Mouse (Mus musculus) C2C12 (cell line): ENCODE data around the gene Nol11. TPM values are rescaled to one million over a fixed set of nuclear protein-coding genes. Genes with fewer than 3 reads are reported as not detected.
"Not testable (repeated sequence)": the region's sequence is repeated elsewhere in the genome, so short reads cannot be mapped to it uniquely, and the experiment has no call there.

ENCODE experiments used
- H3K27me3 ChIP-seq: one replicate; pipeline ENCODE4 v1.6.1; 2011; ENCODE audit not compliant: control insufficient read depth, insufficient read depth, insufficient read length
- H3K36me3 ChIP-seq: one replicate; pipeline ENCODE4 v1.6.1; 2011; ENCODE audit not compliant: control insufficient read depth, insufficient read depth
- H3K4me3 ChIP-seq: one replicate; pipeline ENCODE4 v1.5.1; 2011; ENCODE audit warnings: mild to moderate bottlenecking, control low read depth; ENCODE audit not compliant: poor library complexity, insufficient read depth, severe bottlenecking
- H3K79me2 ChIP-seq: one replicate; pipeline ENCODE4 v1.6.1; 2011; ENCODE audit not compliant: control insufficient read depth, insufficient read depth
- H3K79me3 ChIP-seq: one replicate; pipeline ENCODE4 v1.6.1; 2011; ENCODE audit warnings: low read depth, control low read depth
- H3ac ChIP-seq: one replicate; pipeline ENCODE3; 2011; ENCODE audit warnings: low read depth; ENCODE audit not compliant: control insufficient read depth, insufficient read length
- CEBPB ChIP-seq: IDR thresholded peaks from one replicate; pipeline ENCODE4 v1.6.1; 2011; ENCODE audit warnings: low read depth, mild to moderate bottlenecking, control low read depth, moderate library complexity
- CTCF ChIP-seq: IDR thresholded peaks from one replicate; pipeline ENCODE4 v1.5.1; 2011; ENCODE audit not compliant: control insufficient read depth, insufficient read depth, insufficient read length
- FOSL1 ChIP-seq: IDR thresholded peaks from one replicate; pipeline ENCODE4 v1.8.0; 2011; ENCODE audit warnings: mild to moderate bottlenecking, low read length; ENCODE audit not compliant: poor library complexity, insufficient read depth, severe bottlenecking
- MAX ChIP-seq: IDR thresholded peaks from one replicate; pipeline ENCODE4 v1.6.1; 2011; ENCODE audit warnings: mild to moderate bottlenecking, control low read depth
- MYOD1 ChIP-seq: IDR thresholded peaks from one replicate; pipeline ENCODE4 v1.6.1; 2011; ENCODE audit warnings: low read depth; ENCODE audit not compliant: control insufficient read depth, insufficient read length
- MYOG ChIP-seq: IDR thresholded peaks from one replicate; pipeline ENCODE4 v1.6.1; 2011; ENCODE audit not compliant: control insufficient read depth, insufficient read length; ENCODE audit errors: extremely low read depth
- USF1 ChIP-seq: IDR thresholded peaks from one replicate; pipeline ENCODE4 v1.6.1; 2011; ENCODE audit warnings: low read depth, mild to moderate bottlenecking, control low read depth, moderate library complexity
- polyA plus RNA-seq: library from polyadenylated mRNA; unstranded; fragments of >200 nt; fragmentation: generic; extraction: Trizol; gene quantifications from one replicate; pipeline ENCODE4 v1.2.1, GENCODE M21; 2012; ENCODE audit warnings: missing spikeins

Nol11 gene
- polyA plus RNA-seq, 1 experiment = 24.4 TPM

DNA sequence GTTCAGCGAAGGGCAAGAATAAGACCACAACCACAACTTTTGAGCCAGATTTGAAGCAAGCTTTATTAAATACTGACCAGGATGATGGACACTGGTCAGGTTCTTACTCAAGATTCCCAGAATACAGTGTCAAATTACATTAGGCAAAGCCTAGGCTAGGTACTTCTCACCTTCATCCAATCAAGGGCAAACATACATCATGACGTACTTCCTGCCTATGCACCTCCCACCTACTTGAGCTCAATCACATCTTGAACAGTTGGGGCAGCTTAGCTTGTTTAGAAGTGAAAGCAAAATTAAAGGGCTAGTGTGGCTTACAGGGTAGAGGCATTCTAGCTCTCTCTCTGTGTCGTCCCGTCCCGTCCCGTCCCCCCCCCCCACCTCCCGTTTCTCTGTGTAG lies 34.8 kb downstream of the Nol11 start:
- H3K79me2 ChIP-seq = no peaks in the 10 kb centered on the region
- no peaks in the 10 kb centered on the region for H3K27me3 ChIP-seq
- H3K4me3 ChIP-seq = no peak overlapping the region
- H3K79me3 ChIP-seq = no peaks in the 10 kb centered on the region
- H3ac ChIP-seq = no peak overlapping the region
- TF ChIP-seq FOSL1 (no peak), MYOD1 (no peak), MYOG (no peak)
- no peaks in the 10 kb centered on the region for H3K36me3 ChIP-seq

DNA sequence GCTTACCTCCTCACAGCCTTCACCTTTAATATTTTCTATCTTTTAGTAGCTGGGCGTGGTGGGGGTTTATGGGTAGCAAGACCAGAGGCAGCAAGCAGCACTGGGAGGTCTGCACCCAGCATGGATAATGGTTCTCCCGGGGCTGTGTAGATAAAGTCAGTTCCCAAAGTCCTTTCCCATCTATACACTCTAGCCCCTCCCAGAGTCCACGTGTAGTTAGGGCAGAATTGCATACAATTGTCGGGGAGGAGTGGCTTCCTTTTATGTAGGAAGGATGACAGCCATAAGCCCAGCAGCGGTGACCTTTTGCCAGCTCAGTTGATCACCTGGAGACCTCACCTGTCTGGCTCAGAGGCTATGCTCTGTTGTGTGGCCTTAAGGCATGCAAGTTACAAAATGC lies 35.5 kb downstream of the Nol11 start:
- TF ChIP-seq MAX (no peak), CTCF (no peak), USF1 (no peak), MYOG (no peak), CEBPB (no peak), MYOD1 (no peak), FOSL1 (no peak)
- H3K27me3 ChIP-seq = no peaks in the 10 kb centered on the region
- no peaks in the 10 kb centered on the region for H3K79me2 ChIP-seq
- H3K79me3 ChIP-seq = no peaks in the 10 kb centered on the region
- no peaks in the 10 kb centered on the region for H3K36me3 ChIP-seq
- H3K4me3 ChIP-seq = no peak overlapping the region
- no peak overlapping the region for H3ac ChIP-seq

DNA sequence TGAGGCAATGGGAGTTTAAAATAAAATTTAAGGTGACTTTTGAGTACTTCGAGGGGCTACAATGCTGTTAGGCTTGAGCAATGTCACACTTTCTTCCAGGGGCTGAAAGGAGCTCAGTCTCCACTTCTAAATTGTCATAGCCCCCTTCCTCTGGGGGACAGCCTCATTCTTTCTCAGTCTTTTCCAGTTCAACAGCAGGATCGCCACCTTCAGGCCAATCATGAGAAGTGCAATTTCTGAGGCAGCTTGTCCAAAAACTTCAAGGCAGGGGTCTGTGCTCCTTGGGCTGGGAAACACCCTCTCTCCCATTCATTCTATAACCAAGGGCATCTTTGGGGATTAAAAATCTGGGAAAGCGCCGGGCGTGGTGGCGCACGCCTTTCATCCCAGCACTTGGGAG lies 37.4 kb downstream of the Nol11 start:
- Histone ChIP-seq H3ac (no peak overlapping the region), H3K27me3 (no peaks in the 10 kb centered on the region), H3K36me3 (no peaks in the 10 kb centered on the region), H3K79me2 (no peaks in the 10 kb centered on the region), H3K4me3 (no peak overlapping the region), H3K79me3 (no peaks in the 10 kb centered on the region)
- TF ChIP-seq USF1 = no peak
- TF ChIP-seq CEBPB = no peak
- TF ChIP-seq MAX = no peak
- no peak for TF ChIP-seq CTCF
- TF ChIP-seq MYOD1 = no peak
- TF ChIP-seq FOSL1 = no peak
- no peak for TF ChIP-seq MYOG

DNA sequence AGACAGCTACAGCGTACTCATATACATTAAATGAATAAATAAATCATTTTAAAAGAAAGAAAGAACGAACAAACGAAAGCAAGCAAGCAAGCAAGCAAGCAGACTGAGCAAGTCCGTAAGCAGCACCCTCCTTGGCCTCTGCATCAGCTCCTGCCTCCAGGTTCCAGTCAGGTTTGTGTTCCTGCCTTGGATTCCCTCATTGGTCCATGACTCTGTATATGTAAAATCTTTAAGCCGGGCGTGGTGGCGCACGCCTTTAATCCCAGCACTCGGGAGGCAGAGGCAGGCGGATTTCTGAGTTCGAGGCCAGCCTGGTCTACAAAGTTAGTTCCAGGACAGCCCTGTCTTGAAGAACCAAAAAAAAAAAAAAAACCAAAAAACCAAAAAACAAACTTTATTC lies 45.2 kb downstream of the Nol11 start:
- not testable (repeated sequence) for H3K36me3 ChIP-seq, H3K79me3 ChIP-seq, H3K4me3 ChIP-seq, H3K27me3 ChIP-seq, H3ac ChIP-seq, H3K79me2 ChIP-seq

GRCm38 (mm10) chr11:107142382-107142781 lies 46.8 kb downstream of the Nol11 start:
- H3K27me3 ChIP-seq = no peaks in the 10 kb centered on the region
- TF ChIP-seq CTCF (no peak), CEBPB (no peak), USF1 (no peak), MYOD1 (no peak)

DNA sequence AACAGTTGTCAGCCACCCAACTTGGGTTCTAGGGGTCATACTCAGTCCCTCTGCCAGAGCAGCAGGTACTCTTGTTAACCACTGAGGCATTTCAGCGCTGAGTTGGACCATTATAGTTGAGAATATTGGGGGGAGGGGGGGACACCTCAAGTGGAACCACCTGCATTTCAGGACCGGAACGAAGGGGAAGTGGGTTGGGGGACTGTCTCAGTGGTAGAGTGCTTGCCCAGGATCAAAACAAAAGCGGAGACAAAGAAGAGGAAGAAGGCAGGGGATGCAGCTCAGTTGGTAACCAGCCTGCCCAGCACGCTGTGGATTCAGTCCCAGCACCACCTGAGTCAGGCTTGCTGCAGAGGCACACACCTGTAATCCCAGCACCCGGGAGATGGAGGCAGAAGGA lies 48.4 kb downstream of the Nol11 start:
- no peak overlapping the region for H3ac ChIP-seq
- no peaks in the 10 kb centered on the region for H3K79me3 ChIP-seq
- no peaks in the 10 kb centered on the region for H3K27me3 ChIP-seq
- no peak overlapping the region for H3K4me3 ChIP-seq
- TF ChIP-seq CTCF (no peak), FOSL1 (no peak), MAX (no peak), USF1 (no peak), CEBPB (no peak), MYOD1 (no peak), MYOG (no peak)
- no peaks in the 10 kb centered on the region for H3K36me3 ChIP-seq
- no peaks in the 10 kb centered on the region for H3K79me2 ChIP-seq

More at GRCm38 (mm10) chr11:107142382-107142781, 46.8 kb downstream of the Nol11 start:
- no peak overlapping the region for H3K4me3 ChIP-seq
- H3K36me3 ChIP-seq = no peaks in the 10 kb centered on the region
- no peaks in the 10 kb centered on the region for H3K79me2 ChIP-seq
- H3K79me3 ChIP-seq = no peaks in the 10 kb centered on the region
- no peak overlapping the region for H3ac ChIP-seq

GRCm38 (mm10) chr11:107138633-107139032 lies 50.5 kb downstream of the Nol11 start:
- Histone ChIP-seq H3K27me3 (no peaks in the 10 kb centered on the region), H3ac (no peak overlapping the region), H3K79me3 (no peaks in the 10 kb centered on the region), H3K79me2 (no peaks in the 10 kb centered on the region), H3K4me3 (no peak overlapping the region), H3K36me3 (no peaks in the 10 kb centered on the region)
- TF ChIP-seq CTCF (no peak), CEBPB (no peak), FOSL1 (no peak), MAX (no peak), USF1 (no peak), MYOG (no peak), MYOD1 (no peak)
